Mouse (Mus musculus): ENCODE data around the gene Gas6. TPM values are rescaled to one million over a fixed set of nuclear protein-coding genes. Genes with fewer than 3 reads are reported as not detected.

The Gas6 gene
- total RNA-seq, 2 experiments from 2014 or later = 98.8 to 117 TPM

GRCm38 (mm10) chr8:13420970-13421369 lies 73.3 kb downstream of the Gas6 start:
- intact Hi-C loops (cut with DNase I) = no loop called here

GRCm38 (mm10) chr8:13419111-13419639 lies 75.1 kb downstream of the Gas6 start:
- intact Hi-C loops (cut with DNase I) = loop anchor here (10.0 kb wide), 1 partner anchor 336 kb away; the partner anchor contains the start of gene Cdc16
- DNase-seq (ENCODE audit: low spot score in 2 of 2) = peak in 1 of 2 experiments; percentile 45

More at GRCm38 (mm10) chr8:13420970-13421369, 73.3 kb downstream of the Gas6 start:
- DNase-seq (ENCODE audit: low spot score in 2 of 2) = peak in 1 of 2 experiments; percentile 16

- intact Hi-C loops (cut with DNase I) = loop anchor here (10.0 kb wide), 1 partner anchor 339 kb away; the partner anchor contains the start of gene Cdc16
- DNase-seq (ENCODE audit: low spot score in 2 of 2) = peak; percentile 25 to 54
Measured at GRCm38 (mm10) chr8:13415879-13416278, 78.4 kb downstream of the Gas6 start.

Other genes starting within 250 kb of the Gas6 start
- gene Adprhl1, start 240.3 kb downstream of the Gas6 start, total RNA-seq (2021) = 1 to 10 TPM; 1.2 to 1.4 TPM
- gene Dcun1d2, start 206.4 kb downstream of the Gas6 start, total RNA-seq (2021) = 10 to 100 TPM; 37.0 to 38.4 TPM
- gene Tmco3, start 206.3 kb downstream of the Gas6 start, total RNA-seq (2021) = 10 to 100 TPM; 49.8 to 50.7 TPM
- 10 to 100 TPM; 55.8 to 69.5 TPM for gene Tfdp1, start 155.7 kb downstream of the Gas6 start, total RNA-seq (2021)
- gene Atp4b, start 97.7 kb downstream of the Gas6 start, total RNA-seq (2021) = not detected
- not detected for gene Grk1, start 89.4 kb downstream of the Gas6 start, total RNA-seq (2021)
- gene Tmem255b, start 59.3 kb downstream of the Gas6 start, total RNA-seq (2021) = 1 to 10 TPM; 4.7 to 5.4 TPM
- gene 1700029H14Rik, start 68.0 kb upstream of the Gas6 start, total RNA-seq (2021) = not detected
- 10 to 100 TPM; 57.0 to 62.5 TPM for gene Rasa3, start 183.1 kb upstream of the Gas6 start, total RNA-seq (2021)
- 1 to 10 TPM in 1 of 2 experiments, under 1 TPM in 1; 0.84 to 1.5 TPM for gene Cfap97d2, start 211.4 kb upstream of the Gas6 start, total RNA-seq (2021)

Data from left cerebral cortex, postnatal 36 days (tissue).